Mouse (Mus musculus) CD4-positive, CD25-positive, alpha-beta regulatory T cell, adult 4 months (primary cell): ENCODE data around the gene Pbx1. TPM values are rescaled to one million over a fixed set of nuclear protein-coding genes. Genes with fewer than 3 reads are reported as not detected.

ENCODE experiments used
- ATAC-seq: one replicate; pipeline ENCODE4 v1.8.0; 2017
- polyA plus RNA-seq, 2 experiments: library from polyadenylated mRNA; unstranded; fragments of 100-300 nt; shearing (Covaris generic); gene quantifications; one replicate each; pipeline ENCODE4 v1.2.1; 2017

Gene Pbx1
- polyA plus RNA-seq, 2 experiments from 2014 or later = 0.11 to 0.27 TPM

- ATAC-seq = no peak
These were observed 207.9 kb downstream of the Pbx1 start for GRCm38 (mm10) chr1:168224218-168224617.

DNA sequence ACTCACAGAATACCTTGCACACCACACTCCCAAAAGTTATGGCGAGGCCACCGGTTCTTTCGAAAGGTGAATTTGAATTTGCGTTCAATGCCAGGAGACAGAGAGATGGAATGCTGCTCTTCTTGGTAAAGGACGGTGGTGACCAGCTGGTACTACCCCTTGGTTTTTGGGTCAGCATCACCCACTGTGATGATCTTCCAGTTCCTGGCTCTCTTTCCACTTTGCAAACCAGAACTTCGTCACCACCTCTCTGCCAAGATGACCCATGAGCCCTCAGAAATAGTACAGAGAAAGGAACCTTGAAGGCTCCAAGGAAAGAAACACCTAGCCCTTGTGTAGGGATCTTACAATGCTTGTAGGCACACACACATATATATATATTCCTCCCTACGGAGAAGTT is 209.3 kb downstream of the Pbx1 start:
- no peak for ATAC-seq

GRCm38 (mm10) chr1:168221071-168221521 is 211.0 kb downstream of the Pbx1 start:
- ATAC-seq = no peak

GRCm38 (mm10) chr1:168215896-168216747 is 215.9 kb downstream of the Pbx1 start:
- ATAC-seq = no peak

DNA sequence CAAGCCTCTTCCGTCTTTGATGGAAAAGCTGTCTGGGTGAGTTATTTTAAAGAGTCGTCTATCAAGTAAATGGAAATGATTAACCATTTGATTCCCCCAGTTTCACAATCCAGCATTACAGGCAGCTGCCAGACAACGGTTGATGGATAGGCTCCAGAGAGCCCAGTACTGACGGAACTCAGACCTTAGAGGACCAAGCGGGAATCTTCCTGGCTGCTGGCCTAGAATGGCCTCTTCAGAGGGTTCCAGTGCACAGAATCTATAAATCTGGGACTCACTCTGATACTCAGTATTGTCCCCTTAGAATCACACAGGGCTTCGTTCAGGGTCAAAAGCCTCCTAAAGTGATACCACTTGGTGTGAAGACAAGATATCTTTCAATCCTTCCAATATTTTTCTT is 216.6 kb downstream of the Pbx1 start:
- ATAC-seq = no peak

DNA sequence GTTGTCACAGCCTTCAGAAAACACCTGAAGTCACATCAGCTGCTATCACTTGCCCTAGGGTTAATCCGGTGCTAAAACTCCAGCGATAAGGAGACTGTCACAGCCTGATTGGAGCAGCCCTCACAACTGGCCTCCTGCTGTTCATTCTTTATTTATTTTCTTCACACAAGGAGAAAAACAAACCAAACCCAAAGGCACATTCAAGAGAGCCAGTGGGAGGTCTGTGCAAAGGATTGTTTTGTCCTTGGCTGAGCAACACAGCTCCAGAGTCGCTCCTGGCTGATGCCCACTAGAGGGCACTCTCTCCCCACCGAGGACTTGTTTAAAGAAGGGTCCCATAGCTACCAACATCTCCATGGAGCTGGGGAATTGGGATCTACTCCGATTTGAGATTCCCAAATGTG is 218.0 kb downstream of the Pbx1 start:
- no peak for ATAC-seq

- no peak for ATAC-seq
These were observed 218.5 kb downstream of the Pbx1 start for GRCm38 (mm10) chr1:168213595-168213994.

DNA sequence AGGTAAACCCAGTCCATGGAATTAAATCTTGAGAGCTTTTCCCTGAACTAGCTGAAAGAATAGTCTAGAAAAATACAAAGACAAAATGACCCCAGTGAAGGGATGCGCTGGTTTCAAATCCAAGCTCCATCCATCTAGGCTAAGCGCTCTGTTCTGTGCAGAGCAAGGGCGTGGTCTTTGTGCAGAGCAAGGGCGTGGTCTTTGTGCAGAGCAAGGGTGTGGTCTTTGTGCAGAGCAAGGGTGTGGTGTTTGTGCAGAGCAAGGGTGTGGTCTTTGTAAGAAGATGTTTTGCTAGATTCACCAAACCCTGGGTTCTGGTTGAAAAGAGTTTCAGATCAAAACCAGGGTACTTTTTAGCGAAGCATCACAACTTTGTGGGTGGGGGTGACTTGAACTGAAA is 221.7 kb downstream of the Pbx1 start:
- ATAC-seq = no peak

DNA sequence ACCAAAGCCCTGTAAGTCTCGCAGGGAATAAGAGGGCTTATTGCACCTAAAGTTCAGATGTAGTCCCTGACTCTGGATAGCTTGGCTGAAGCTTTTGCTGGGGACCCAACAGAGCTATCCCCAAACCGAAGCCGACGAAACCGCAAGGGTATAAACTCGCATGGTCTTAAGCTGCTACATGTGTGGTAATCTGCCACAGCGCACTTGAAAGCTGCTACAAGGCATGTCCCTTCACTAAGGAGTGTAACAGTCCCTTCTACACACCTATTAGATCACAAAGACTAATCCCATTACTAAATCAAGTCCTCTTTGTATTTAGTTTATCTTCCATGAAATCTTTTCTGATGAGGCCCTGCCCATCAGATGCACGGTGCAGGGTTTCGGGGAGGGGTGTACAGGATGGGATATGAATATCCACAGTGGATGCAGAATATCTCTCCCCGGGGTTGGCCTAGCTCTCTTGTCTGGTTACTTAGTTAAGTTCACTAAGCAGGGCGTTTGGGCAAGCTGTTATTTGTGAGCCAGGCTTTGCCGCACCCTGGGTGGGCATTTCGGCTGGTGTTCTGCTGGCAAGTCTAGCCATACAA is 231.4 kb downstream of the Pbx1 start:
- no peak for ATAC-seq

DNA sequence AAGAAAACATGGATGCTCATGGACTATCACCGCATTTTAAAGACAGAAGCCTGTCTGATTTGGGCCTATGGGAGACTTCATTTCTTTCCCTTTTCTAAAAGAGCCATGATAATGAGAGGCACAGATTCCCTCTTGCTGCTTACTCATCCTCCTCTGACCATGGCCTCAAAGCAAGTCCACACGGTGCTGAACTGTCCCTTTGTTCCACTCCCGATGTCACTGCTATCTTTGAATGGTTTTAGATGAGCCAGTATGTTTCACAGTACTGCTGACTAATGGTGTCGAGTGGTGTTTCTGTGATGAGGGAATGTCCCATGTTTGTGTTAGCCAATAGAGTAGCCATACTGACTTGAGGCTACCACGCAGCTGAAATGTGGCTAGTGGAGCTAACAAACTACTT is 233.8 kb downstream of the Pbx1 start:
- no peak for ATAC-seq

DNA sequence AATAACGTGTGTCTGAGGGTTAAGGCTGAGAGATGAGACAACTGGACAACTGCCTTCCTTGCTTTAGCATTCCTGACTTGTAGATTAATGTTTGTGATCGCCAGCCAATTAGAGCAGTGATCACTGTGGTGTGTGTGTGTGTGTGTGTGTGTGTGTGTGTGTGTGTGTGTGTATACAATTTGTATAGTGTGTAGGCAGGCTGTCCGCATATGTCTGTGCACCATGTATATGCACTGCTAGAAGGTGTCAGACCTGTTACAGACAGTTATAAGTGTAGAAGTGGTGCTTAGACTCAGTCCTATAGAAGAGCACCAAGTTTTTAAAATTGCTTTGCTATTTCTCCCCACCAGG is 234.2 kb downstream of the Pbx1 start:
- no peak for ATAC-seq

- ATAC-seq = no peak
These were observed 234.7 kb downstream of the Pbx1 start for GRCm38 (mm10) chr1:168197195-168197907.

- ATAC-seq = no peak
These were observed 238.7 kb downstream of the Pbx1 start for GRCm38 (mm10) chr1:168193364-168193763.

GRCm38 (mm10) chr1:168182816-168183215 is 249.3 kb downstream of the Pbx1 start:
- ATAC-seq = no peak

DNA sequence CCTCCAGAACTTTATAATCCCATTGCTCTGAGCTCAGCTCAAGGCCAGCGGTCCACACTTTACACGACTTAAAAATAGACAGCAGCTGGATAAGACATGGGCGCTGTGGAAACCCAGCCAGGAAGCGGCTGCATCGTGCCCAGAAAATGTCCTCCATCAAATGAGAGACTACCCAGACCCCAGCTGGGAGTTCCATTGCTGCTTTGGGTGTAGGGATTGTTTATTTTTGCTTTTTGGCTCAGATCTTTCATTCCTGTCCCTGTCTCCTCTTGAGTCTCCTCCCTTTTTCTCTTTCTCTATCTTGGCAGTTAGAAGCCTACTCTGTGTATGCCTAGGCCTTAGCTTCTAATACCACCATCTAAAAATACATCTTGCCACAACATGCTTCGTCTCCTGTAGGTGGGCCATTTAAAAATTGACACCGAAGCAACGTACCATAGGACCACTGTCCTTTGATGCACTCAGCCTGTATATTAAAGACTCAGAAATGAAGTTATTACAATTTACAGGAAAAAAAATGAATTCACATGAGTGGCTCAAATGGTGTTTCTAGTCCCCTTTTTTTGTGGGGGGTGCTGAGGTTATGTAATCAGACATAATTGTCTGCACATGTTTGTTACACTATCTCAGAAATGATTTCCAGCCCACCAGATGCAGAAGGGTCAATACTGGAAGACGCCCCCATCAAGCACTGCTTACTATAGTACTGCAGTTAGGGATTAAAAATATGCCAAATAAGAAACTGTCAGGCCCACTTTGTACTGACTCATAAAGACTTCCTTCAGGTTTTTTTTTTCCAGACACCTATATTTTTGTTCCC is 251.2 kb downstream of the Pbx1 start:
- ATAC-seq = no peak

GRCm38 (mm10) chr1:168179691-168180090 is 252.4 kb downstream of the Pbx1 start:
- ATAC-seq = no peak

GRCm38 (mm10) chr1:168178611-168179010 is 253.5 kb downstream of the Pbx1 start:
- no peak for ATAC-seq

DNA sequence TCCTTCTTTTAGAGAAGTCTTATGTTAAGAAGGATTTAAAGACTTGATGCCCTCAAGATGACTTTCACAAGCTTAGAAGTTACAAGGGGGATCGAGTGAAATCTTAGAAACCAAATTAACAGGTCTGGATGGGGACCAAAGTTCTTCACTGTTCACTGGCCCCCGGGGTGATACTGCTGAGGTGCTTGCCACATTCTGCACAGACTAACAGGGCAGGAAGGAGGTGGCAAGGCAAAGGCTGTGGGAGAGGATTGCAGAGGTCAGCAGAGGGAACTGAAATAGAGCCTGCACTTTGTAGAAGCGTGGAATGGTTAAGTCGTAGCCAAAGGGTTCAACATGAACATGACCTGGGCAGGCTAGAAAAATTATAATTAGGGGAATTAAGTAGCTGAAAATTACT is 256.5 kb downstream of the Pbx1 start:
- no peak for ATAC-seq

- ATAC-seq = no peak
These were observed 262.3 kb downstream of the Pbx1 start for GRCm38 (mm10) chr1:168169791-168170190.

- ATAC-seq = no peak
These were observed 262.9 kb downstream of the Pbx1 start for GRCm38 (mm10) chr1:168169052-168169779.

DNA sequence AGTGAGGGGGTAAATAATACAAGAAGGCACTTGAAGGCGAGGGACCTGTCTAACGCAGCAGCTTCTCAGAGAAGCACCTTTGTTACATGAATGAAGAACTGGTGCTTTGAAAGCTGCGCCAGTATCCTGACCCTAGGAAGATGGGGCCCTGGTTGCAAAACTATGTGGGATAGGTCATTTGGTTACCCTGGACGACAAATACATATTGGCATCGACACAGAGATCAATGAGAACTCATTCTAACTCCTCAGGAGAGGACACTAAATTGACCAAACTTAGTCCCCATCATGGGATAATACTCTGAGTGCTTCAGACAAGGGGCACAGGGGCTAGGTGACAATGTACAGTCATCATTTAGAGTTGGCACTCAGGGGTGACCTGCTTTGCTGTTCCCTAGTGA is 264.3 kb downstream of the Pbx1 start:
- ATAC-seq = no peak

GRCm38 (mm10) chr1:168166841-168167240 is 265.2 kb downstream of the Pbx1 start:
- no peak for ATAC-seq
